Mouse (Mus musculus) hindlimb bud, embryonic 11.5 days (tissue): ENCODE measurements around the gene Mcpt1.
"Not testable (repeated sequence)": the region's sequence is repeated elsewhere in the genome, so short reads cannot be mapped to it uniquely, and the experiment has no call there.

Source experiments
- DNase-seq: peaks from one replicate; pipeline ENCODE4 v3.0.0-alpha.2; 2012; ENCODE audit warnings: low read depth, low spot score; ENCODE audit errors: extremely low spot score

Gene Mcpt1

GRCm38 (mm10) chr14:56017671-56018070, at the start of gene Mcpt1:
TSS of gene Mcpt1 (plus strand) at chr14:56017971.
- not testable (repeated sequence) for DNase-seq

GRCm38 (mm10) chr14:55987464-55987863, 30.3 kb upstream of the Mcpt1 start:
- DNase-seq: not testable (repeated sequence)

DNA sequence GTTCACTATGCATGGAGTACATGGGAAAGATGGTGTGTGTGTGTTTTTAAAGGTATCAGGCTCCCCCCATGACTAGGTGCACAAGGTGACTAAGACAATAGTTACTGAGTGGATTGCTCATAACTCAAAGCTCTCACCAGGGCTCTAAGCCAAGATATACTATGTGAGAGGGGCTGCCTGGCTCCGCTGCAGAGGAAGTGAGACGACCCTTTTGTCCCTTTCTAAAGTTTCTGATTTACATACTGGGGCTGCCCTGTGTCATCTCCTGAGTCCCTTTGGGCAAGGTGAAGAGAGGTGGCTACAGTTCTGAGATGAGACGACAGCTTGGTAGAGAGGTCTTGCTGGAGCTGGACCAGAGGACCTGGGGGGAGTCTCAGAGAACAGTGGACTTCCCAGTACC, 4.6 kb upstream of the Mcpt1 start:
- DNase-seq: no peak

- no peak for DNase-seq
These were observed 3.8 kb upstream of the Mcpt1 start for GRCm38 (mm10) chr14:56013924-56014323.

DNA sequence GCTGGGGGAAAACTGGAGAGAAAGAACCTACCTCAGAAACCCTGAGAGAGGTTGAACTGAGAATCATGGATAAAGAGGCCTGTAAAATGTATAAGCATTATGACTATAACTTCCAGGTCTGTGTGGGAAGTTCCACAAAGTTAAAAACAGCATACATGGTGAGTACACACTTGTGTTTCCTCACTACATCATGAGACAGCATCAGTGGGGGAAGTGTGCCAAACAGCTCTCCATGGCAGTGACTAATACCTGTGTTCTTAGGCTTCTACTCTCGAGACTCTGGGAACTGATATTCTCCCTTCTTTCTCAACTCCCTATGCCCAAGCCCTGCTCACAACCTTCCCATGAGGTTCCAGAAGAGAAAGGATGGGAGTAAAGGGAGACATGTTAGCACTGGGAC, 1.7 kb downstream of the Mcpt1 start:
- no peak for DNase-seq

- not testable (repeated sequence) for DNase-seq
These were observed 3.5 kb downstream of the Mcpt1 start for GRCm38 (mm10) chr14:56021305-56021704.

- not testable (repeated sequence) for DNase-seq
These were observed 12.6 kb downstream of the Mcpt1 start, which contains the start of gene Mcpt9 for GRCm38 (mm10) chr14:56030395-56030794. TSS of gene Mcpt9 (minus strand) at chr14:56030495.

- no peak for DNase-seq
These were observed 16.7 kb downstream of the Mcpt1 start for GRCm38 (mm10) chr14:56034433-56034832.

GRCm38 (mm10) chr14:56041792-56042191, 24.0 kb downstream of the Mcpt1 start, which contains the start of gene Mcpt2:
TSS of gene Mcpt2 (plus strand) at chr14:56042041.
- DNase-seq: not testable (repeated sequence)

- DNase-seq: no peak
These were observed 37.6 kb downstream of the Mcpt1 start for GRCm38 (mm10) chr14:56055408-56055807.

GRCm38 (mm10) chr14:56057722-56058121, 40.0 kb downstream of the Mcpt1 start:
- DNase-seq: no peak

DNA sequence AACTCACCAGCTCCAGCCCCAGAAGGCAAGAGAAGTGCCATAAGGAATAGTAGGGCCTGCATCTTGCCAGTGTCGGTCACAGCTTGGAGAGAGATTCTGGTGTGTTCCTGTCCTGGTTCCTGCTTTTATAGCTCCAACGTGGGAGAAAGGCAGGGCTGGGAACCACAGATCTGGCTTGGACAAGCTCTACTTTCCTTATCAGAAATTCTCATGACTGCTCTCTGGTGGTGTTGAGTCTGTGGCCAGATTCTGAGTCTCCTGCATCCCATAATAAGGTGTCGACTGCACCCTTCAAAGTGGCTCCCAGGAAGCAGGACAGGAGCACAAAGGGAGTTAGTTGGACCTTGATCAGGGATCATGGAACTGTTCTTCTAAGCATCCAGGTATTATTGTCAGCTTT, 44.4 kb downstream of the Mcpt1 start, which contains the start of gene Mcpt4:
TSS of gene Mcpt4 (minus strand) at position 101 of the 400 bp plus-strand sequence.
- DNase-seq: not testable (repeated sequence)
